ENCODE assay signal across 20 mouse cellular contexts in genomic region chr8:30570547-30570946, GRCm38 (mm10).
"Had no signal": no experiment of that assay in that cellular context is flagged by ENCODE, and none has a peak within 500 bp of the region (broad histone marks: within the 10 kb centered on the region; RNA-seq: fewer than 3 reads in every experiment).

No protein-coding gene starts in this region.

- H3K27ac ChIP-seq: layer of hippocampus, adult 2 months; limb, embryonic 10.5 days; limb, embryonic 13.5 days; liver, embryonic 12.5 days; liver, embryonic 15.5 days; lung, embryonic 15.5 days; stomach, embryonic 15.5 days had no signal

- H3K4me1 ChIP-seq: limb, embryonic 10.5 days; limb, embryonic 13.5 days; liver, embryonic 12.5 days; liver, embryonic 15.5 days; lung, embryonic 15.5 days; megakaryocyte, embryonic 14.5 days; stomach, embryonic 15.5 days had no signal

- H3K9me3 ChIP-seq: limb, embryonic 10.5 days; limb, embryonic 13.5 days; liver, embryonic 12.5 days; liver, embryonic 15.5 days; lung, embryonic 15.5 days; stomach, embryonic 15.5 days had no signal

- H3K9ac ChIP-seq: limb, embryonic 13.5 days; liver, embryonic 12.5 days; liver, embryonic 15.5 days; lung, embryonic 15.5 days; stomach, embryonic 15.5 days had no signal

- H3K27me3 ChIP-seq: limb, embryonic 13.5 days; liver, embryonic 12.5 days; liver, embryonic 15.5 days; lung, embryonic 15.5 days; megakaryocyte, embryonic 14.5 days; stomach, embryonic 15.5 days had no signal

- H3K4me3 ChIP-seq: layer of hippocampus, adult 2 months; limb, embryonic 10.5 days; limb, embryonic 13.5 days; liver, embryonic 12.5 days; liver, embryonic 15.5 days; lung, embryonic 15.5 days; megakaryocyte, embryonic 14.5 days; stomach, embryonic 15.5 days had no signal

- H3K36me3 ChIP-seq: limb, embryonic 10.5 days; limb, embryonic 13.5 days; liver, embryonic 12.5 days; liver, embryonic 15.5 days; lung, embryonic 15.5 days; stomach, embryonic 15.5 days had no signal

- ATAC-seq: liver, embryonic 12.5 days had no signal

- DNase-seq: kidney, adult 9 months; kidney, postnatal 25 days; layer of hippocampus, adult 9-11 months; liver; lung, adult 18-20 months; lung, postnatal 10 days; lung, postnatal 36 days; midbrain, embryonic 14.5 days; right cerebral cortex, postnatal 25 days; spleen, adult 18-20 months; thymus, postnatal 25 days had no signal

- H3K4me2 ChIP-seq: limb, embryonic 13.5 days; liver, embryonic 12.5 days; liver, embryonic 15.5 days; lung, embryonic 15.5 days; midbrain, embryonic 11.5 days; stomach, embryonic 15.5 days had no signal
